Mouse (Mus musculus) hindbrain, embryonic 14.5 days (tissue): ENCODE data around the gene Elof1. TPM values are rescaled to one million over a fixed set of nuclear protein-coding genes. Genes with fewer than 3 reads are reported as not detected.

Source experiments
- ATAC-seq: fragments of 200-750 bp; cut with Nextera tagmentation; 2 replicates; pipeline ENCODE4 v1.8.0; 2017; ENCODE audit warnings: moderate number of reproducible peaks, mild to moderate bottlenecking, moderate TSS enrichment, moderate library complexity; ENCODE audit not compliant: low FRiP score
- DNase-seq: peaks from one replicate; pipeline ENCODE4 v3.0.0-alpha.2; 2015; ENCODE audit warnings: low spot score
- H3K27ac ChIP-seq: fragments of 300-500 bp; sonication (generic); 2 replicates; pipeline ENCODE4 v1.5.1; 2014; ENCODE audit warnings: mild to moderate bottlenecking, moderate library complexity
- H3K27me3 ChIP-seq: fragments of 300-500 bp; sonication (generic); 2 replicates; pipeline ENCODE4 v1.6.1; 2014; ENCODE audit warnings: mild to moderate bottlenecking, low read length, mixed read lengths; ENCODE audit not compliant: control insufficient read depth, insufficient read depth
- H3K36me3 ChIP-seq: fragments of 300-500 bp; sonication (generic); replicated peaks from 2 replicates; pipeline ENCODE4 v1.6.1; 2014; ENCODE audit not compliant: control insufficient read depth, insufficient read depth
- H3K4me1 ChIP-seq: fragments of 300-500 bp; sonication (generic); replicated peaks from 2 replicates; pipeline ENCODE4 v1.6.1; 2014; ENCODE audit warnings: antibody characterized with exemption, low read length, mixed read lengths; ENCODE audit not compliant: control insufficient read depth, insufficient read depth
- H3K4me2 ChIP-seq: fragments of 300-500 bp; sonication (generic); replicated peaks from 2 replicates; pipeline ENCODE4 v1.6.1; 2014; ENCODE audit warnings: mild to moderate bottlenecking, moderate library complexity
- H3K4me3 ChIP-seq: fragments of 300-500 bp; sonication (generic); replicated peaks from 2 replicates; pipeline ENCODE4 v1.5.1; 2014; ENCODE audit warnings: mild to moderate bottlenecking, low read length
- H3K9ac ChIP-seq: fragments of 300-500 bp; sonication (generic); 2 replicates; pipeline ENCODE4 v1.6.1; 2014
- H3K9me3 ChIP-seq: fragments of 300-500 bp; sonication (generic); 2 replicates; pipeline ENCODE4 v1.6.1; 2016; ENCODE audit warnings: low read length; ENCODE audit not compliant: control insufficient read depth
- WGBS: fragments of 180-500 bp; shearing (Covaris S2); extraction: QIAGEN DNeasy Blood & Tissue Kit; methylation state at CpG from one replicate; pipeline ENCODE4 v1.1.7; 2014; 5-methylcytosine and 5-hydroxymethylcytosine counted together
- polyA plus RNA-seq: library from polyadenylated mRNA; unstranded; fragments of >200 nt; fragmentation: Nextera tagmentation; extraction: Ambion mirVana; gene quantifications from 2 replicates; pipeline ENCODE4 v1.2.1, GENCODE M21; 2014

The Elof1 gene
- polyA plus RNA-seq, 1 experiment from 2014 or later, result 193 TPM

- WGBS, result 90% methylated on average over 15 of the region's 15 CpGs
- Histone ChIP-seq H3K9me3 (no peaks in the 10 kb centered on the region), H3K4me2 (no peak overlapping the region), H3K27ac (no peak overlapping the region), H3K9ac (no peak overlapping the region), H3K4me1 (no peaks in the 10 kb centered on the region), H3K27me3 (no peaks in the 10 kb centered on the region), H3K36me3 (no peaks in the 10 kb centered on the region), H3K4me3 (no peak overlapping the region)
- no peak for ATAC-seq
- DNase-seq, result no peak
Measured at GRCm38 (mm10) chr9:22125246-22126027, 8.5 kb upstream of the Elof1 start.

- Histone ChIP-seq H3K4me3 (no peak overlapping the region), H3K4me1 (no peaks in the 10 kb centered on the region), H3K27me3 (no peaks in the 10 kb centered on the region), H3K36me3 (no peaks in the 10 kb centered on the region), H3K4me2 (no peak overlapping the region), H3K9me3 (no peaks in the 10 kb centered on the region), H3K9ac (no peak overlapping the region), H3K27ac (no peak overlapping the region)
- DNase-seq (no peak), ATAC-seq (no peak)
- 80% methylated on average over 3 of the region's 3 CpGs for WGBS
Measured at GRCm38 (mm10) chr9:22124169-22124568, 7.2 kb upstream of the Elof1 start.

DNA sequence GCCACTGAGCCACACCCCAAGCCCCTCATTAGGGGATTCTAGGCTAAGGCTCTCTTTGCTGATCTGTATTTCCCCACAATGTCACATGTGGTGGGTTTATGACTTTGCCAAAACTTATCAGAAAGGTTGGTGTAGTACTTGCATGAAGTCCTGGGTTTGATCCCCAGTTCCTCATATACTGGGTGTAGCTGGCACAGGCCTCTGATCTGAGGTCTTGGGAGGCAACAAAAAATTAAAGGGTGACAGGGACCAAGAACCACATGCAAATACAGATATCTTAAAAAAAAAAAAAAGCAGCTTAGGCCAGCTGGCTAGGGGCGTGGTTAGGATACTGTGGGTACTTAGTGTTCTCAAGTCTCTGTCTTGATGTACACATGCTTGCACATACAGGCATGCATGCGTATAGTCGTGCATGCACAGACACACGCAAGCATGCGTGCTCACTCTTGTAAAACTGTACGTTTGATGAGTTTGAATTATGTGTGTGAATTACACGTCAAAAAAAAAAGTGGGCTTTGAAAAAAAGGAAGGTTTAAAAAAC, 6.2 kb upstream of the Elof1 start:
- Histone ChIP-seq H3K27me3 (no peaks in the 10 kb centered on the region), H3K27ac (no peak overlapping the region), H3K4me2 (no peak overlapping the region), H3K9ac (no peak overlapping the region), H3K4me1 (no peaks in the 10 kb centered on the region), H3K36me3 (no peaks in the 10 kb centered on the region), H3K4me3 (no peak overlapping the region), H3K9me3 (no peaks in the 10 kb centered on the region)
- DNase-seq, result no peak
- WGBS, result 88% methylated on average over 7 of the region's 7 CpGs
- no peak for ATAC-seq

DNA sequence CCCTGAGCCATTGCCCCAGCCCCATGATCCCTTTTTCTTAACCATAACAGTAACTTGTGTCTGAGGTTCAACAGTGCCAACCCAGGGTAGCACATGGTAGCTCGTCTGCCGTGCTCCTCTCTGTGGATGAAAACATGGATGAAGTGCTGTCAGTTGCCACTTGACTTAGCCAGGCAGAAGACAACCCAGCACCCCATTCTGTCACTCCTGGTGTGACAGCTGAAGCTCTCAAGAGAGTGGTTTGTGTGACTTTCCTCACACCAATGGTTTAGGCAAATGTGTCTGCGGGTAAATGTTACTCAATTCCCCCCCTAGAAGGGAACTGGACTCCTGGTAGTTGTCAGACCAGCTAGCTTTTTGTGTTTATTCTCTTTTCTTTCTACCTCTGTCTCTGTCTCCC, 5.0 kb upstream of the Elof1 start:
- Histone ChIP-seq H3K27me3 (no peaks in the 10 kb centered on the region), H3K4me2 (no peak overlapping the region), H3K4me3 (no peak overlapping the region), H3K27ac (no peak overlapping the region), H3K9ac (no peak overlapping the region), H3K9me3 (no peaks in the 10 kb centered on the region), H3K36me3 (no peaks in the 10 kb centered on the region), H3K4me1 (peaks cover 8% of the 10 kb centered on the region; the same call in 1 of the 2 replicates)
- WGBS, result 85% methylated on average over 3 of the region's 3 CpGs
- ATAC-seq (no peak), DNase-seq (no peak)

DNA sequence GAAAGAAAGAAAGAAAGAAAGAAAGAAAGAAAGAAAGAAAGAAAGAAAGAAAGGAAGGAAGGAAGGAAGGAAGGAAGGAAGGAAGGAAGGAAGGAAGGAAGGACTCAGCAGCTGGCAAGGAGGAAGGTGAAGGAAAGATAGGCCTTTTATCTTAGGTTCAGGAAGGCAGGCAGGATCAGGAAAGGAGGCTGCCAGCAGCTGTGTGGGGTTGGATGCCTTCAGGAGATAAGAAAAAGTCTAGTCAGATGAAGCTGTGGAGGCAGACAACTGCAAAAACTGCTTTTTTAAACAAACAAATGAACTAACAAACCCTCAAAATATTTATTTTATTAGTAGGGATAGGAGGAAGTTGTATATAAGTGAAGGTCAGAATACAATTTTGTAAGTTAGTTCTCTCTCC, 4.6 kb upstream of the Elof1 start:
- peaks cover 8% of the 10 kb centered on the region; the same call in 1 of the 2 replicates for H3K4me1 ChIP-seq
- no peaks in the 10 kb centered on the region for H3K36me3 ChIP-seq
- DNase-seq (no peak), ATAC-seq (no peak)
- H3K9me3 ChIP-seq, result no peaks in the 10 kb centered on the region
- no peak overlapping the region for H3K27ac ChIP-seq
- H3K4me2 ChIP-seq, result no peak overlapping the region
- H3K9ac ChIP-seq, result no peak overlapping the region
- H3K4me3 ChIP-seq, result no peak overlapping the region
- H3K27me3 ChIP-seq, result no peaks in the 10 kb centered on the region

DNA sequence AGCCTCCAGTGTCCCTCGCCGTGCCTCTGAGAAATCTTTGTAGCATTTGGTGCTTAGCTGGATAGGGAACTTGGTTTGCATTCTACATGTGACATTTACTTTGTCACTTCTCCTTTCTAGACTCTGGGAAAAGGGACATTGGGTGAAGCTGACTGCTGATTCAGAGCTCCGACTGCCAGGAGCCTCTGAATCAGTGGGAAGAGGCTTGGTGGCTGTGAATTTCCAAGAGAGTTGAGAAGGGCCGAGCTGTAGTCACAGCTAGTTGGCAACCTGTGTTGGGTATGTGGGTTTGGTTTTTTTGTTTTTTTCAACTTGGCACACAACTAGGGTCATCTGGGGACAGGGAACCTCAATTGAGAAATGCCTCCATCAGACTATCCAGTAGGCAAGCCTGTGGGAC, 2.6 kb upstream of the Elof1 start:
- DNase-seq, result no peak
- WGBS, result 94% methylated on average over 4 of the region's 4 CpGs
- Histone ChIP-seq H3K36me3 (no peaks in the 10 kb centered on the region), H3K4me1 (peaks cover 17% of the 10 kb centered on the region), H3K4me2 (no peak overlapping the region), H3K27ac (no peak overlapping the region), H3K9me3 (no peaks in the 10 kb centered on the region), H3K4me3 (no peak overlapping the region), H3K9ac (no peak overlapping the region), H3K27me3 (no peaks in the 10 kb centered on the region)
- no peak for ATAC-seq

DNA sequence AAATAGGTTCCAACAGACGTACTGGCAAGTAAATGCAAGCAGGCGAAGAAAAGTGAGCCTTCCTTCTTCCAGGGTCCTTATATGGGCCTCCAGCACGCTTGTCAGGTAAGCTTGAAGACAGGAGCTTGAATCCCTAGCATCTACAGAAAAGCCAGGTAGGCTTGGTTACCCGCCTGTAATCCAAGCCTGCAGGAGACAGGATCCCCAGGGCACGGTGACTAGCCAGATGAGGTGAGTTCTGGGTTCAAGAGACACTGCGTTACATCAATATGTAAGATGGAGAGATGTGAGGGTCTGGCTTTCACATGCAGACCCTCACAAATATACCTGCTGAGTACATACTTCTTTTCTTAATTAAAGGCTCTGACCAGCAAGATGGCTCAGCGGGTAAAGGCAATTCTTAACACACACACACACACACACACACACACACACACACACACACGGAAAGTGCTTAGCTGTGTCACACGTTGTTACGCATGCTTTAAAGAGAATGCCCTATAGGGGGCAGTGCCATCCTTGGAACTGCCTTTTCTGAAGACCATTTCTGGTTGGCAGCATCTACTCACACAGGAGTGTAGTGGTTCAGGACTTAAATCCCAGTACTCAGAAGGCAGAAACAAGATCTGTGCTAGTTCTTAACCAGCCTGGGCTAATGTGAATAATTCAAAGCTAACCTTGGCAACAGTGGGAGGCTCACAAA, 933 bp upstream of the Elof1 start:
- Histone ChIP-seq H3K4me1 (peaks cover 17% of the 10 kb centered on the region), H3K27me3 (no peaks in the 10 kb centered on the region), H3K9ac (peak overlapping the region; percentile 80; the same call in 1 of the 2 replicates), H3K4me2 (peak overlapping the region; percentile 61), H3K9me3 (no peaks in the 10 kb centered on the region), H3K36me3 (peaks cover 13% of the 10 kb centered on the region), H3K27ac (peak overlapping the region; percentile 48; the same call in 1 of the 2 replicates), H3K4me3 (peak overlapping the region; percentile 69)
- 43% methylated on average over 10 of the region's 10 CpGs for WGBS
- DNase-seq (peak; percentile 73), ATAC-seq (no peak)

DNA sequence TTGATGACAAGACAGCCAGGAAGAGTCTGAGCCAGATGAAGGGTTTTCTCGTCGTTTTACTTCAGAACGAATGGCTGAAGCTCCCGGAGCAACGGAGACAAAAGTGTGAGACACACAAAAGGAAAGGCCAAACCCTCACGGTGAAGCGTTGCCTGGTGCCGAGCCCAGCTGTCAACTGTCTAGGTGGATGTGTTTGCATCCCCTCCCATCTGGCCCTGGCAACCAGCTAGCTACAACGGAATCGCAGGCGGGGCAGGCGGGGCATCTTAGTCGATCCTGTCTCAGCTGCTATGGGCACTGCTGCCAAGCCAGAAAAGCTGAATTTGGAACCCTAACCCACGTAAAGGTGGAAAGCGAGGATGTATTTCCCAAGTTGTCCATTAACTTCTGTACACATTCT, 886 bp downstream of the Elof1 start:
- Histone ChIP-seq H3K4me1 (peaks cover 17% of the 10 kb centered on the region), H3K9me3 (no peaks in the 10 kb centered on the region), H3K27me3 (no peaks in the 10 kb centered on the region), H3K36me3 (peaks cover 31% of the 10 kb centered on the region), H3K27ac (no peak overlapping the region), H3K4me2 (peak overlapping the region; percentile 61), H3K4me3 (peak overlapping the region; percentile 69), H3K9ac (peak overlapping the region; percentile 80)
- DNase-seq (no peak), ATAC-seq (no peak)
- 10% methylated on average over 15 of the region's 15 CpGs for WGBS

- ATAC-seq, result no peak
- Histone ChIP-seq H3K36me3 (peaks cover 35% of the 10 kb centered on the region), H3K9me3 (no peaks in the 10 kb centered on the region), H3K4me2 (peak overlapping the region; percentile 61), H3K4me3 (peak overlapping the region; percentile 69), H3K4me1 (peaks cover 17% of the 10 kb centered on the region), H3K27me3 (no peaks in the 10 kb centered on the region), H3K9ac (peak overlapping the region; percentile 80), H3K27ac (no peak overlapping the region)
- WGBS, result 80% methylated on average over 4 of the region's 4 CpGs
- no peak for DNase-seq
Measured at GRCm38 (mm10) chr9:22115635-22116034, 1.3 kb downstream of the Elof1 start.
